Comparison of ENCODE assay signal across 19 mouse cellular contexts in the genomic region with DNA sequence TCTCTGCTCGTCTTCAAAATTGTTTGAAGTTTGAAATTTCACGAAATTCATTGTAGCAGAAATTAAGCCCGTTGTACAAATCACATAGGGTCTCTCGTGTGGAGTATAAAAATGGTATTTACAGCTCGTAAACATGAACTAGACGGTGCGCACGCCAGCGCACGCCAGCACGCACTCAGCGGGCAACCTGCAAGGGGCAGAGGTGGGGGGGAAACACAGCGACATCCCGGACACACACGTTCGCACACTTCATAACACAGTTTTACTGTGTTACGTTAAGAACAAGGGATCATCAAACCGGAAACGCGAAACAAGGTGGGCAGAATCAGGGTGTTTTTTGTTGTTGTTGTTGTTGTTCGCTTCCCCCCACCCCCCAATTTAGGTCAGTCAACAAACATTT. TPM values are rescaled to one million over a fixed set of nuclear protein-coding genes. Genes with fewer than 3 reads are reported as not detected.
"Had no signal": no experiment of that assay in that cellular context is flagged by ENCODE, and none has a peak within 500 bp of the region (broad histone marks: within the 10 kb centered on the region; RNA-seq: fewer than 3 reads in every experiment).

No protein-coding gene starts in this region.

- H3K4me2 ChIP-seq: liver, embryonic 13.5 days; midbrain, embryonic 12.5 days; neural tube, embryonic 13.5 days; stomach, embryonic 15.5 days had no signal

- DNase-seq: kidney, adult 2 months; kidney, postnatal 25 days; layer of hippocampus, adult 9-11 months; liver, embryonic 13.5 days; lung, adult 2 months; lung, postnatal 14 days; lung, postnatal 4 days; retina, postnatal 1 day; spleen, adult 18-20 months; thymus, postnatal 36 days had no signal

- H3K36me3 ChIP-seq: liver, embryonic 13.5 days; stomach, embryonic 15.5 days had no signal

- ATAC-seq: intestine, postnatal 0 days; midbrain, embryonic 16.5 days had no signal

- H3K4me3 ChIP-seq: layer of hippocampus, adult 2 months; liver, embryonic 13.5 days; midbrain, embryonic 12.5 days; myocyte; neural tube, embryonic 13.5 days; stomach, embryonic 15.5 days had no signal

- H3K9ac ChIP-seq: liver, embryonic 13.5 days; midbrain, embryonic 12.5 days; neural tube, embryonic 13.5 days; stomach, embryonic 15.5 days had no signal

- H3K9me3 ChIP-seq: liver, embryonic 13.5 days; midbrain, embryonic 12.5 days; neural tube, embryonic 13.5 days; stomach, embryonic 15.5 days had no signal

- H3K27ac ChIP-seq: kidney, postnatal 0 days; layer of hippocampus, adult 2 months; liver, embryonic 13.5 days; midbrain, embryonic 12.5 days; neural tube, embryonic 13.5 days; stomach, embryonic 15.5 days had no signal

RNA-seq across cellular contexts. Expression of a gene that starts 23.1 kb away (rescaled TPM):
- polyA plus RNA-seq: liver, adult 2 months had no signal

RNA-seq across cellular contexts. Expression of a gene that starts 40.5 kb away (rescaled TPM):
- polyA plus RNA-seq: myocyte had no signal
